In genomic region chr10:122038554-122038953, GRCm38 (mm10) we compare ENCODE assay signal across 8 mouse cellular contexts. TPM values are rescaled to one million over a fixed set of nuclear protein-coding genes. Genes with fewer than 3 reads are reported as not detected.
DNase-seq lines count a peak whose midpoint lies in the region; ATAC-seq and TF ChIP-seq lines count a peak whose summit lies in the region.

No protein-coding gene starts in this region.

- WGBS in neural tube, embryonic 14.5 days, result 67% methylated on average over 3 of the region's 3 CpGs
- WGBS in neural tube, embryonic 15.5 days, result 62% methylated on average over 3 of the region's 3 CpGs
- WGBS in liver, embryonic 11.5 days, result 59% methylated on average over 3 of the region's 3 CpGs

- TF ChIP-seq CTCF in gastrocnemius, adult 2 months (IDR thresholded peaks at IDR 0.05), result no peak

- H3K4me2 ChIP-seq in neural tube, embryonic 14.5 days (ENCODE audit: low read depth, low read length), result no peak overlapping the region
- no peak overlapping the region for H3K4me2 ChIP-seq in neural tube, embryonic 15.5 days
- H3K4me2 ChIP-seq in liver, embryonic 11.5 days, result no peak overlapping the region

- no peaks in the 10 kb centered on the region for H3K27me3 ChIP-seq in neural tube, embryonic 14.5 days (ENCODE audit: control insufficient read depth, insufficient read depth, low read length)
- no peaks in the 10 kb centered on the region for H3K27me3 ChIP-seq in neural tube, embryonic 15.5 days (replicated peaks)
- H3K27me3 ChIP-seq in liver, embryonic 11.5 days (replicated peaks; ENCODE audit: control insufficient read depth, insufficient read depth, low read length), result no peaks in the 10 kb centered on the region

- intact Hi-C loops in gastrocnemius, adult 2 months (cut with DNase I), result no loop called here

- ATAC-seq in neural tube, embryonic 14.5 days (ENCODE audit: low read depth), result peak; percentile 66; the same call in 1 of the 2 replicates
- ATAC-seq in neural tube, embryonic 15.5 days (ENCODE audit: low FRiP score), result no peak
- ATAC-seq in liver, embryonic 11.5 days (replicated peaks; ENCODE audit: low FRiP score), result peak; percentile 53; the same call in 1 of the 2 replicates

- H3K27ac ChIP-seq in neural tube, embryonic 14.5 days (ENCODE audit: low read depth, low read length), result no peak overlapping the region
- H3K27ac ChIP-seq in neural tube, embryonic 15.5 days (replicated peaks), result no peak overlapping the region
- H3K27ac ChIP-seq in liver, embryonic 11.5 days (ENCODE audit: low read depth, low read length), result no peak overlapping the region
- no peak overlapping the region for H3K27ac ChIP-seq in gastrocnemius, adult 2 months

- H3K9me3 ChIP-seq in neural tube, embryonic 14.5 days (ENCODE audit: control insufficient read depth, low read length), result no peaks in the 10 kb centered on the region
- no peaks in the 10 kb centered on the region for H3K9me3 ChIP-seq in neural tube, embryonic 15.5 days (replicated peaks)
- H3K9me3 ChIP-seq in liver, embryonic 11.5 days (ENCODE audit: control insufficient read depth, low read length), result peaks cover 3% of the 10 kb centered on the region; the same call in 1 of the 2 replicates

- H3K4me3 ChIP-seq in neural tube, embryonic 14.5 days (ENCODE audit: low read depth, low read length), result no peak overlapping the region
- no peak overlapping the region for H3K4me3 ChIP-seq in neural tube, embryonic 15.5 days (replicated peaks)
- H3K4me3 ChIP-seq in liver, embryonic 11.5 days (ENCODE audit: low read depth, low read length), result no peak overlapping the region
- no peak overlapping the region; the same call in 1 of the 2 replicates for H3K4me3 ChIP-seq in gastrocnemius, adult 2 months

- no peaks in the 10 kb centered on the region for H3K4me1 ChIP-seq in neural tube, embryonic 14.5 days (ENCODE audit: control insufficient read depth, insufficient read depth, low read length)
- H3K4me1 ChIP-seq in neural tube, embryonic 15.5 days, result peaks cover 15% of the 10 kb centered on the region
- no peaks in the 10 kb centered on the region for H3K4me1 ChIP-seq in liver, embryonic 11.5 days (replicated peaks; ENCODE audit: control insufficient read depth, insufficient read depth, low read length)

- peak; percentile 21 to 29 for DNase-seq in cerebellum, postnatal 10 days
- DNase-seq in cerebellum, adult 11-12 months, result no peak
- no peak for DNase-seq in liver, embryonic 11.5 days (ENCODE audit: low spot score)
- DNase-seq in yolk sac, embryonic 10.5 days (ENCODE audit: low spot score), result peak; percentile 21
- DNase-seq in gastrocnemius, adult 2 months, result no peak
- DNase-seq in urinary bladder, postnatal 25 days (ENCODE audit: low spot score), result no peak

- H3K9ac ChIP-seq in neural tube, embryonic 14.5 days (replicated peaks; ENCODE audit: low read depth, low read length), result no peak overlapping the region
- no peak overlapping the region for H3K9ac ChIP-seq in neural tube, embryonic 15.5 days (replicated peaks)
- no peak overlapping the region for H3K9ac ChIP-seq in liver, embryonic 11.5 days (ENCODE audit: low read depth, low read length)

- H3K36me3 ChIP-seq in neural tube, embryonic 14.5 days (ENCODE audit: control insufficient read depth, insufficient read depth, low read length), result no peaks in the 10 kb centered on the region; the same call in 1 of the 2 replicates
- H3K36me3 ChIP-seq in neural tube, embryonic 15.5 days, result peaks cover 11% of the 10 kb centered on the region; the same call in 1 of the 2 replicates
- no peaks in the 10 kb centered on the region for H3K36me3 ChIP-seq in liver, embryonic 11.5 days (ENCODE audit: control insufficient read depth, insufficient read depth, low read length)

RNA-seq across cellular contexts. Expression of gene Srgap1, which starts 8.6 kb away (rescaled TPM):
- polyA plus RNA-seq in neural tube, embryonic 14.5 days (2014; fragmentation: Nextera tagmentation; extraction: Ambion mirVana), result 27.4 and 32.8 TPM in 2 replicates
- 26.1 and 30.7 TPM in 2 replicates for polyA plus RNA-seq in neural tube, embryonic 15.5 days (2015; fragmentation: Nextera tagmentation; extraction: Ambion mirVana)
- polyA plus RNA-seq in liver, embryonic 11.5 days (2014; fragmentation: Nextera tagmentation; extraction: Ambion mirVana), result 2.8 and 3.8 TPM in 2 replicates
- total RNA-seq in gastrocnemius, adult 2 months (2021), result under 1 TPM; 0.38 to 0.89 TPM

RNA-seq across cellular contexts. Expression of gene Rxylt1, which starts 58.6 kb away (rescaled TPM):
- 45.6 and 47.4 TPM in 2 replicates for polyA plus RNA-seq in neural tube, embryonic 14.5 days (2014; fragmentation: Nextera tagmentation; extraction: Ambion mirVana)
- 44.4 and 46.8 TPM in 2 replicates for polyA plus RNA-seq in neural tube, embryonic 15.5 days (2015; fragmentation: Nextera tagmentation; extraction: Ambion mirVana)
- polyA plus RNA-seq in liver, embryonic 11.5 days (2014; fragmentation: Nextera tagmentation; extraction: Ambion mirVana), result 39.7 and 41.2 TPM in 2 replicates
- total RNA-seq in gastrocnemius, adult 2 months (2021), result 10 to 100 TPM; 42.1 to 45.2 TPM

Comparison
In these comparisons a context has a peak if more than half of its experiments do, and no peak if none do; other contexts are left out.
1. DNase-seq: peak in cerebellum, postnatal 10 days (2 of 2) and yolk sac, embryonic 10.5 days (single experiment); none in cerebellum, adult 11-12 months (single experiment), liver, embryonic 11.5 days (single experiment), gastrocnemius, adult 2 months (single experiment) and urinary bladder, postnatal 25 days (single experiment).